Mouse (Mus musculus) midbrain, postnatal 0 days (tissue): ENCODE results near the gene Miip. TPM values are rescaled to one million over a fixed set of nuclear protein-coding genes. Genes with fewer than 3 reads are reported as not detected.
"Not testable (repeated sequence)": the region's sequence is repeated elsewhere in the genome, so short reads cannot be mapped to it uniquely, and the experiment has no call there.

Experiments
- ATAC-seq: fragments of 200-750 bp; cut with Nextera tagmentation; 2 replicates; pipeline ENCODE4 v1.8.0; 2017; ENCODE audit warnings: moderate number of reproducible peaks, mild to moderate bottlenecking, moderate TSS enrichment, moderate library complexity; ENCODE audit not compliant: low FRiP score
- DNase-seq: peaks from one replicate; pipeline ENCODE4 v3.0.0-alpha.2; 2015; ENCODE audit warnings: low spot score
- H3K27ac ChIP-seq: fragments of 300-500 bp; sonication (generic); 2 replicates; pipeline ENCODE4 v1.5.1; 2014; ENCODE audit warnings: low read depth, mild to moderate bottlenecking, low read length, mixed read lengths
- H3K27me3 ChIP-seq: fragments of 300-500 bp; sonication (generic); 2 replicates; pipeline ENCODE4 v1.6.1; 2014; ENCODE audit warnings: low read length, control low read depth, mixed read lengths; ENCODE audit not compliant: insufficient read depth
- H3K36me3 ChIP-seq: fragments of 300-500 bp; sonication (generic); 2 replicates; pipeline ENCODE4 v1.6.1; 2014; ENCODE audit warnings: low read length, control low read depth, mixed read lengths; ENCODE audit not compliant: insufficient read depth
- H3K4me1 ChIP-seq: fragments of 300-500 bp; sonication (generic); 2 replicates; pipeline ENCODE4 v1.6.1; 2014; ENCODE audit warnings: mild to moderate bottlenecking, control low read depth, antibody characterized with exemption, low read length, mixed read lengths; ENCODE audit not compliant: insufficient read depth
- H3K4me2 ChIP-seq: fragments of 300-500 bp; sonication (generic); 2 replicates; pipeline ENCODE4 v1.6.1; 2014; ENCODE audit warnings: low read depth, mild to moderate bottlenecking, low read length, mixed read lengths; ENCODE audit not compliant: poor library complexity, severe bottlenecking
- H3K4me3 ChIP-seq: fragments of 300-500 bp; sonication (generic); 2 replicates; pipeline ENCODE4 v1.5.1; 2014; ENCODE audit warnings: low read depth, mild to moderate bottlenecking, low read length, moderate library complexity
- H3K9ac ChIP-seq: fragments of 300-500 bp; sonication (generic); replicated peaks from 2 replicates; pipeline ENCODE4 v1.6.1; 2014; ENCODE audit warnings: mild to moderate bottlenecking, low read length, moderate library complexity, mixed read lengths; ENCODE audit not compliant: poor library complexity, severe bottlenecking
- H3K9me3 ChIP-seq: fragments of 300-500 bp; sonication (generic); 2 replicates; pipeline ENCODE4 v1.6.1; 2016; ENCODE audit warnings: low read length, control low read depth
- CTCF ChIP-seq: IDR thresholded peaks from 2 replicates; pipeline ENCODE4 v1.5.1; 2016; ENCODE audit warnings: antibody characterized with exemption, mild to moderate bottlenecking
- WGBS: fragments of 180-500 bp; shearing (Covaris S2); extraction: QIAGEN DNeasy Blood & Tissue Kit; methylation state at CpG from one replicate; pipeline ENCODE4 v1.1.7; 2014; 5-methylcytosine and 5-hydroxymethylcytosine counted together
- polyA plus RNA-seq: library from polyadenylated mRNA; unstranded; fragments of >200 nt; fragmentation: Nextera tagmentation; extraction: Ambion mirVana; gene quantifications from 2 replicates; pipeline ENCODE4 v1.2.1, GENCODE M21; 2015
- total RNA-seq: library from RNA; depleted of rRNA; stranded (reverse); fragments of >200 nt; gene quantifications from 2 replicates; pipeline ENCODE4 v1.2.3, GENCODE M21; 2014

Miip gene
- total and polyA plus RNA-seq, 2 experiments from 2014 or later, result 29.2 to 36.5 TPM

DNA sequence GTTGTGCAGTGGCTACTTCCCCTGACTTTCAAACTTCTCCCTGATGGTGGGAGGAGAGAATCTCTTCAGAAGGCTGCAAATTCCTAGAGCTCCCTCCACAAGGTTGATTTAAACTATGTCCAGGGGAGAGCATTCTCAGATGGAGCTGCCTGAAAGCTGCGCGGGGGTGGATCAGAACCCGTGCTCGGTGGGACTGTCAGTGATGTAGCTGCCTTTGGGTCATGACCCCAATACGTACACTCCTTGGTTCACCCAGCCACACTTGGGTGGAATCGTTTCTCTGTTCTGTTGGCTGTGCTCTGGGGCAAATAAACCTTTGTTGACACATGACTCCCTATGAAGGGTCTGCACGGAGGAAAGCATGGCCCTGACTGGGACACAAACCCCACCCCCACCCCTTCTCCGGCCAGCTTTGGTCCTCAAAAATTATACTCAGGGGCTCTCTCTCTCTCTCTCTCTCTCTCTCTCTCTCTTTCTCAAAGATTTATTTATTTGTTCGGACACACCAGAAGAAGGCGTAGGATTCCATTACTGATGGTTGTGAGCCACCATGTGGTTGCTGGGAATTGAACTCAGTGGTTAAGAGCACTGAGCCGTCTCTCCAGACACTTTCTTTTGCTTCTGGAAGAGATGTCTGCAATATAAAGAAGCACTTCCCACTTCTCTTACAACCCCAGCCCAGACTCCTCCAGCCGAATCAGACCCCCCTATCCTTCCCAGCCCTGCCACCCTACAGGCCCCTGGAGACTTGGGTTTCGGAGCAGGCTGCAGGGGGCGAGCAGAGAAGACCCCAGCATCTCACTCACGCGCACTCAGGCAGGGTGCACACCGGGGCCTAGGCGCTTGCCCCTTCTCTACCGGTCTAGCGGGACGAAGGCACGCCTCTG is 810 bp downstream of the Miip start:
- H3K4me2 ChIP-seq, result peak overlapping the region; percentile 51
- H3K36me3 ChIP-seq, result peaks cover 18% of the 10 kb centered on the region; the same call in 1 of the 2 replicates
- ATAC-seq, result peak; percentile 75
- H3K27ac ChIP-seq, result peak overlapping the region; percentile 80
- WGBS, result 7% methylated on average over 22 of the region's 22 CpGs
- H3K9ac ChIP-seq, result peak overlapping the region; percentile 54
- peak; percentile 51 for DNase-seq
- H3K27me3 ChIP-seq, result no peaks in the 10 kb centered on the region
- H3K4me3 ChIP-seq, result peak overlapping the region; percentile 53
- peak; percentile 47 for TF ChIP-seq CTCF
- peaks cover 8% of the 10 kb centered on the region; the same call in 1 of the 2 replicates for H3K4me1 ChIP-seq
- H3K9me3 ChIP-seq, result no peaks in the 10 kb centered on the region

DNA sequence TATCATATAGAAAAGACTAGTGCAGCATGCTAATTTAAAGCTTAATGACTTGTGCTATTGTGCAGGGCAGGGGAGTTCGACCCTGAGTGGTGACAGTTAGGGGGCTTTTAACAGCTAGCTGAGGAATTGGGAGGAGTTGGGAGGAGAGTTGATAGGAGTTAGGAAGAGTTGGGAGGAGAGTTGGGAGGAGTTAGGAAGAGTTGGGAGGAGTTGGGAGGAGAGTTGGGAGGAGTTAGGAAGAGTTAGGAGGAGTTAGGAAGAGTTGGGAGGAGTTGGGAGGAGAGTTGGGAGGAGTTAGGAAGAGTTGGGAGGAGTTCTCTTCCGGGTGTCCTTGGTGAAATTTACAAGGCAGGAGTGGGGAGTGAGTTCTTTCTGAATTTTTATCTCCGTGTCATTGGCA is 1.8 kb downstream of the Miip start:
- H3K4me3 ChIP-seq, H3K9ac ChIP-seq, DNase-seq, ATAC-seq, H3K27ac ChIP-seq, H3K4me2 ChIP-seq, H3K4me1 ChIP-seq, H3K27me3 ChIP-seq, H3K9me3 ChIP-seq: not testable (repeated sequence)
- 60% methylated on average over 3 of the region's 3 CpGs for WGBS
- peaks cover 20% of the 10 kb centered on the region for H3K36me3 ChIP-seq

DNA sequence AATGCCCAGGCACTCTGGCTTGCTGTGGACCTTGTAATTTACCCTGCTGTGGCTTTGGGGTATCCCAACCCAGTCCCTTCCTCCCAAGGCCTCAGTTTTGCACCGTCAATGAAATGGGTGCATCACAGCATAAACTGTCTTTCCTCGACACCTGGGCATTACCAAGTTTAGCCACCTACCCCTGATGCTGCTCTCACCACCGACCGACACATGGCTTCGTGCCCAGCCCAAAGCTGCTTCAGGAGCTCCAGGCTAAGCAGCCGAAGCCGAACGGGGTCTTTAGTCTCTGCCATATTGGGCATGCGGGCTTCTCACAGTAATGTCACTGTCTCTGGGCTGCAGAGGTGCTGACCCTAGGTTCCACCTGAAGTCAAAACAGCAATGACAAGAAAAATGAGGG is 2.6 kb downstream of the Miip start:
- 98% methylated on average over 9 of the region's 9 CpGs for WGBS
- no peak overlapping the region for H3K27ac ChIP-seq
- no peak for TF ChIP-seq CTCF
- H3K4me1 ChIP-seq, result peaks cover 8% of the 10 kb centered on the region; the same call in 1 of the 2 replicates
- H3K9me3 ChIP-seq, result no peaks in the 10 kb centered on the region
- no peak overlapping the region for H3K4me3 ChIP-seq
- H3K9ac ChIP-seq, result no peak overlapping the region
- H3K4me2 ChIP-seq, result no peak overlapping the region
- no peak for ATAC-seq
- no peak for DNase-seq
- peaks cover 27% of the 10 kb centered on the region for H3K36me3 ChIP-seq
- H3K27me3 ChIP-seq, result no peaks in the 10 kb centered on the region

DNA sequence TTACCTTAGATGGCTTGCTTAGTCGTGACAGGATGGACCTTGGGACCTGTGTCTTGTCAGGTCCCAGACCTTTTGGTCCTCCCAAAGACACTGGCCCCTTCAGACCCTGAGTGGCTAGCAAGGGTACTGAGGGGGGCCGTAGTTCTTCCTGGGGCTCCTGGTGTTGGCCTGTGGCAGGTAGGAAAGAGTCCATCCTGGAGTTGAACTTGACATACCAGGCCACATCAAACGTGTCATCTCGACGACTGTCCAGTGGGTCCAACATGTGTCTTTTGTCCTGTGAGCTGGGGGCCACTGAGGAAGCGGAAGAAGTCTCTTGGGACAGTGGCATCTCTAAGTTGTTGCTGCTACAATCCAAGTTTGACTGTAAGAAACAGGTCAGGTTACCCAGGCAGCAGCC is 3.0 kb downstream of the Miip start:
- H3K4me3 ChIP-seq, result no peak overlapping the region
- ATAC-seq, result no peak
- no peak overlapping the region for H3K4me2 ChIP-seq
- no peak overlapping the region for H3K27ac ChIP-seq
- 95% methylated on average over 6 of the region's 6 CpGs for WGBS
- H3K4me1 ChIP-seq, result peaks cover 8% of the 10 kb centered on the region; the same call in 1 of the 2 replicates
- DNase-seq, result no peak
- no peaks in the 10 kb centered on the region for H3K27me3 ChIP-seq
- no peak overlapping the region for H3K9ac ChIP-seq
- H3K36me3 ChIP-seq, result peaks cover 29% of the 10 kb centered on the region
- no peaks in the 10 kb centered on the region for H3K9me3 ChIP-seq
- no peak for TF ChIP-seq CTCF

DNA sequence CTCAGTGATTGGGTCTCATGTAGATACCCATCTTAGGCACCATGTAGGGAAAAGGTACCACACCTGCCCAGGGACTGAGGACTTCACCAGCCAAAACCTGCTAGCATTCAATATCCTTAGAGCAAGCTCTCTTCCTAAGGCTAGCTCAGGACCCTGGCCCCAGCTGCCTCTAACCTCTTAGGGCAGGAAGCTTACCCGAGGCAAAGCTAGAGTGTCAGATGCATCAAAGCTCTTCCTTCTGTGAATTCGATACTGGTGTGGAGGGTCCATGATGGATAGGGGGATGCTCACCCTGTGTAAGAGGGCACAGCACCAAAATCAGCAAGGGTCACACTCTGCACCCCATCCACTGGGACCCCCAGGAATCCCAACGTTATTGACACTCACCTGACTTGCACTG is 6.6 kb downstream of the Miip start:
- Histone ChIP-seq H3K9ac (no peak overlapping the region), H3K9me3 (no peaks in the 10 kb centered on the region), H3K4me2 (no peak overlapping the region), H3K4me1 (no peaks in the 10 kb centered on the region), H3K4me3 (no peak overlapping the region), H3K27me3 (no peaks in the 10 kb centered on the region), H3K27ac (no peak overlapping the region), H3K36me3 (peaks cover 29% of the 10 kb centered on the region)
- 88% methylated on average over 3 of the region's 3 CpGs for WGBS
- TF ChIP-seq CTCF, result no peak
- no peak for ATAC-seq
- no peak for DNase-seq

DNA sequence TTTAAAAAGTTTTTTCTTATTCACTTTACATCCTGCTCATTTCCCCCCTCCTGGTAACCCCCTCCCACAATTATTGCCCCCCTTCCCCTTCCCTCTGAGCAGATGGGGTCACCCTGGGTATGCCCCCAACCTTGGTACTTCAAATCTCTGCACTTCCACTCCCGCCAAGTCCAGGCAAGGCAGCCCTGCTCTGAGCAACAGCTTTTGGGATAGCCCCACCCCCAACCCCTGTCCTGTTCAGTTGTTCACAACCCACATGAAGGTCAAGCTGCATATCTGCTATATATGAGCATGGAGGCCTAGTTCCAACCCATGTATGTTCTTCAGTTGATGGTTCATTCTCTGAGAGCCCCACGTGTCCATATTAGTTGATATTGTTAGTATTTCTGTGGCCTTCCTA is 17.8 kb downstream of the Miip start:
- Histone ChIP-seq H3K9me3 (no peaks in the 10 kb centered on the region), H3K4me2 (no peak overlapping the region), H3K27me3 (no peaks in the 10 kb centered on the region), H3K9ac (no peak overlapping the region), H3K4me1 (no peaks in the 10 kb centered on the region), H3K36me3 (no peaks in the 10 kb centered on the region), H3K4me3 (no peak overlapping the region), H3K27ac (no peak overlapping the region)
- TF ChIP-seq CTCF, result no peak
- ATAC-seq (no peak), DNase-seq (no peak)
- 74% methylated on average over 2 of the region's 2 CpGs for WGBS
